Mouse (Mus musculus): ENCODE data around the gene Sdccag8. TPM values are rescaled to one million over a fixed set of nuclear protein-coding genes. Genes with fewer than 3 reads are reported as not detected.

Gene Sdccag8
- polyA plus RNA-seq, 1 experiment from 2014 or later, result 22.8 TPM

DNA sequence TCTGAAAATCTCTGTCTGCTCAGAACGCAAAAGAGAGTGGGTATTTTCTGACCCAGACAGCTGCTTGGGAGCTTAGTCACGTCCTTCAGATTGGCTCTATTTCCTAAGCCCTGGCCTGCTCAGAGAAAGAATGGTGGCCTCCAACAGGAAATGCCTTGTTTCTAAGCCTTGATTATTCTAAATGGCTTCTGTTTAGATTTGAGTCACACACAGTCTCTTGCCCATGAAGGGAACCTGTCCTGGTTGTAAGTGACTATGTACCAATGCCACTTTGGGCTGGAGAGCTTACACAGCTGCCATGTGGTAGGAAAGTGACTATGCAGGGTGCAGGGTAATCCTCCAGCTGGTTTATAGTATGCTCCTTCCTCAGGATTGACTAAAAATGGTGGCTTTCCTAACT lies 199.9 kb downstream of the Sdccag8 start:
- H3K36me3 ChIP-seq, result 0 out of 2 replicates have a peak, but pooled peaks cover 13% of the 10 kb centered on the region
- H3K27me3 ChIP-seq (ENCODE audit: low read depth, poor library complexity, severe bottlenecking), result no peaks in the 10 kb centered on the region
- no peak overlapping the region for H3K4me3 ChIP-seq
- WGBS, result 68% methylated on average over 2 of the region's 2 CpGs
- peak overlapping the region; percentile 70 for H3K27ac ChIP-seq (replicated peaks)
- H3K4me1 ChIP-seq, result peaks cover 98% of the 10 kb centered on the region
- DNase-seq (ENCODE audit: low spot score), result no peak
- no peaks in the 10 kb centered on the region for H3K9me3 ChIP-seq (replicated peaks)

DNA sequence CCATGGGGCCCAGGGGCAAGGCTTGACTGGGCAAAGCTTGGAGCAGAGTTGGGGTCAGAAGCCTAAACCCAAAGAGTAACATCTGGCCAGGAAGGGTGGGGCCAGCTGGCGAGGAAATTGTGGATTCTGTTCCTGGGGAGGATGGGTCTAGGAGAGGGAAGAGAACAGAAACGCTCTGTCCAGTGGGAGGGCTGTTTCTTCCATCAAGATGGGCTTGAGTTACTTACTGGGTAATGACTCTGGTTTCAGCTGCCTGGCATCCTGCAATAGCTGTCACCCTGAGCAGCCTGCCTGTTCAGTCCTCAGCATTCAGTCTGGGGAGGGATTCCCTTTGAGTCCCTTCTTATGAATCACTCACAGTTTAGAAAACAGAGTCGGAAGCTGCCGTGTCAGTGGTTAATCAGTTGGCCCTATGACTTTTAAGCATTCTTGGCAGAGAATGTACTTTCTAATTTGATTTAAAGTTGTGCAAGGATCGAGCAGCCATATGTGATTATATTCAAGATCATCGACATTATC lies 200.5 kb downstream of the Sdccag8 start:
- Histone ChIP-seq H3K27ac (replicated peaks) (peak overlapping the region; percentile 70), H3K36me3 (0 out of 2 replicates have a peak, but pooled peaks cover 15% of the 10 kb centered on the region), H3K4me1 (peaks cover 92% of the 10 kb centered on the region), H3K9me3 (replicated peaks) (no peaks in the 10 kb centered on the region), H3K27me3 (ENCODE audit: low read depth, poor library complexity, severe bottlenecking) (no peaks in the 10 kb centered on the region), H3K4me3 (no peak overlapping the region)
- WGBS, result 76% methylated on average over 6 of the region's 6 CpGs
- no peak for DNase-seq (ENCODE audit: low spot score)

DNA sequence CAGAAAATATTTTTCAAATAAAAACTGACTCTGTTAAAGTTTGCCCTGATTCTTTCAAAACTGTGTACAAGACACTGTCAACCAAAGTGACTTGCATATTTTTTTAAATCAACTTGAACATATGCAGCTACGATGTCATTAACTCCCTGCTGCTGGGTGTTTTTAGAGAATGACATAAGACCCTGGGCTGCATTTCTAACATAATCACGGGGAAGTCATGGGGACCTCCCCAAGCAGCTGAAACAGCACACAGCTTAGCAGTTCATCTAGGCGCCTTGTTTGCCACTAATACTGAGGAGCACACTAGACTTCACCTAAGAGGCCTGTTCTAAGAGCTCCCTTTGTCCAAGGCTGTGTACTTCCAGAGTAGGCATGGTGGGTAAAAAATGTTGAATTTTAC lies 201.5 kb downstream of the Sdccag8 start:
- 70% methylated on average over 3 of the region's 3 CpGs for WGBS
- DNase-seq (ENCODE audit: low spot score), result no peak
- Histone ChIP-seq H3K4me1 (peaks cover 85% of the 10 kb centered on the region), H3K4me3 (no peak overlapping the region), H3K9me3 (replicated peaks) (no peaks in the 10 kb centered on the region), H3K36me3 (0 out of 2 replicates have a peak, but pooled peaks cover 15% of the 10 kb centered on the region), H3K27ac (replicated peaks) (peak overlapping the region; percentile 24; the same call in 1 of the 2 replicates), H3K27me3 (ENCODE audit: low read depth, poor library complexity, severe bottlenecking) (no peaks in the 10 kb centered on the region)

DNA sequence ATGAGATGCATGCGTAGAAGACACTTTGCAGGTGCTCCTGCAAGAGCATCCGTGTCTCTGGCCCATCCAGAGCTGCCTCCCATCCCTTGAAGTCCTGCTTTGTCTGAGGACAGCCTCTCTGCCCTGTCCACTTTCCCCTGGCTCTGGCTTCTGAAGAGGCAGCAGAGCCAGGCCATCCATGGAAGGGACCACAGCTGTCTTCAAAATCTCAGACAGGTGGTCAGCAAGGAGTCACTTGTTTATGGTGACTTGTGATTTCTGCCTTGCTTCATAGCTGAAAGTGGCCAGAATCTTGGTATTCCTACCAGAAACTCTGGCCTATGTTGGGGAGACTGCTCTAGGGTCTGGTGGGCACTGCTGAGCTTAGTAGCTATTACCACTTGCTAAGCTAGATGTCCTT lies 202.3 kb downstream of the Sdccag8 start:
- 93% methylated on average over 2 of the region's 2 CpGs for WGBS
- Histone ChIP-seq H3K27me3 (ENCODE audit: low read depth, poor library complexity, severe bottlenecking) (no peaks in the 10 kb centered on the region), H3K4me1 (peaks cover 79% of the 10 kb centered on the region), H3K4me3 (no peak overlapping the region), H3K27ac (replicated peaks) (peak overlapping the region; percentile 24; the same call in 1 of the 2 replicates), H3K9me3 (replicated peaks) (no peaks in the 10 kb centered on the region), H3K36me3 (0 out of 2 replicates have a peak, but pooled peaks cover 15% of the 10 kb centered on the region)
- no peak for DNase-seq (ENCODE audit: low spot score)

DNA sequence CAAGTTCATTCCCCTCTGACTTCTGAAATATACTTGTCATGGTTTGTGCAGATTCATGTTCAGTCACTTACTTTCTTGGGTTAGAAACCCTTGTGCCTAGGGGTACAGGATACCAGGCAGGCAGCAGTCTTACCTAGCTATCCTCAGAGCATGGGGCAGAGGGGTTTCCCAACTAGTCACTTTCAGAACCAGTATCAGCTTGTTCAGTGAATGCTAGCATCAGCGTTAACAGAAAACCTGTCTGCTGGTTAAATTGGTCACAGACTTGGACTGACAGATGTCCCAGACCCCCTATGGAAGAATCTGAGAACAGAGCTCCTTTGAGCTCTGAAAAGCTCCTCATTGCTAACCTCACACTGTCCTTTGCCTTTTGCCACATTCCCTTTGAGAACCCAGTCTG lies 204.3 kb downstream of the Sdccag8 start:
- Histone ChIP-seq H3K27me3 (ENCODE audit: low read depth, poor library complexity, severe bottlenecking) (no peaks in the 10 kb centered on the region), H3K9me3 (replicated peaks) (no peaks in the 10 kb centered on the region), H3K4me3 (no peak overlapping the region), H3K36me3 (peaks cover 33% of the 10 kb centered on the region), H3K4me1 (peaks cover 58% of the 10 kb centered on the region), H3K27ac (replicated peaks) (peak overlapping the region; percentile 64)
- 94% methylated on average over 1 of the region's 1 CpGs for WGBS
- DNase-seq (ENCODE audit: low spot score), result no peak

DNA sequence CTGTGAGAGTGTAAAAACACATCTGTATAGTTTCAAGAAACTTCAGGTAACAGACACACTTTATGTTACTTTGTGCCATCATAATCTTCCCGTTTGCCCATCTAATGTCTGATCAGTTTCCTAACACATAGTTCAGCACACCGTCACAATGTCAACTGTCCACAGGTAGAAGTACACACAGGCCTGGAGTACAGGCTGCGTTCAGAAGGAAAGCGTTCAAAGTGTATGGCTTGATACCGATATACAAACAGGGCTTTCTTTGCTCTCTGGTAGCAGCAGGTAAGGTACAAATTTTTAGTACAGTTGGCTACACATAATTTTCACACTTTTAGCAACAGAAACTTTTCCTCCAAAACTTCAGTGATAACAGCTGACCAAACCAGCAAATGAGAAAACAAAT lies 205.2 kb downstream of the Sdccag8 start:
- no peak overlapping the region for H3K27ac ChIP-seq (replicated peaks)
- no peak overlapping the region for H3K4me3 ChIP-seq
- H3K4me1 ChIP-seq, result peaks cover 49% of the 10 kb centered on the region
- DNase-seq (ENCODE audit: low spot score), result no peak
- peaks cover 41% of the 10 kb centered on the region for H3K36me3 ChIP-seq
- WGBS, result 93% methylated on average over 5 of the region's 5 CpGs
- no peaks in the 10 kb centered on the region for H3K27me3 ChIP-seq (ENCODE audit: low read depth, poor library complexity, severe bottlenecking)
- H3K9me3 ChIP-seq (replicated peaks), result no peaks in the 10 kb centered on the region

DNA sequence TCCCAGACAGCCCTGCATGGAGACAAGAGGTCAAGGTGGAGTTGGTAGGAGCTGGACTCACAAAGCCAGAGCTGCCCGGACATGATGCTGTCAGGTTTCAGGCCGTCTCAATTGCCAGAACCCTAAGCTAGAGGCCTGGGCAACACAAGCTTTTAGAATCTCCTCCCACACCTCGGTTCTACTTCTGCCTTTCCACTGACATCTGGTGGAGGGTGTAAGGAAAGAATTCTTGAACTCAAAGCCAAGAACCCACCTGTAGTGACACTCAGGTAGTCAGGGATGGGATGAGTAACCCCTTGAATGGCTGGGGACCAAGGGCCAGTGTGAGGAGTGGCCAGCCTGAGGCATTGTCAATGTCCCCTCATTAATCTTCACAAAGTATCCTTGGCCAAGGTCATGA lies 208.3 kb downstream of the Sdccag8 start:
- no peak for DNase-seq (ENCODE audit: low spot score)
- H3K36me3 ChIP-seq, result peaks cover 50% of the 10 kb centered on the region
- H3K27ac ChIP-seq (replicated peaks), result no peak overlapping the region
- H3K27me3 ChIP-seq (ENCODE audit: low read depth, poor library complexity, severe bottlenecking), result no peaks in the 10 kb centered on the region
- H3K4me1 ChIP-seq, result peaks cover 20% of the 10 kb centered on the region
- no peaks in the 10 kb centered on the region for H3K9me3 ChIP-seq (replicated peaks)
- WGBS, result 72% methylated on average over 3 of the region's 3 CpGs
- H3K4me3 ChIP-seq, result no peak overlapping the region

DNA sequence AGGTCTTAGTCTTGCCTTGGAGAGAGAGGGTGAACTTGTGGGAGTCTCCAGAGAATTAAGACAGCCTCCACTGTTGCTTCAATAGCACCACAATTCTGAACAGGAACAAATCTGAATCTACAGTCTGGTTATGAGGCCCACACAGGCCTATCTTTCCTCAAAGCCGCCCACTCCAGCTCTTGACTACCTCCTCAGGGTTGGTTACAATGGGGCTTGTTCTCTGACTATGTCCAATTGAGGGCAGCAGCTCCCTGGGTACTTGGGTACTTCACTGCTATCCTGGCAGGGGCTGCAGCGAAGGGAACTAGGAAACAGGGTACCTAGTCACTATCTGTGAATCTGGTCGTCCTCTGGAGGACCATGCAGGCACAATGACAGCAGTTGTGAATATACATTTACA lies 213.2 kb downstream of the Sdccag8 start:
- DNase-seq (ENCODE audit: low spot score), result no peak
- H3K27me3 ChIP-seq (ENCODE audit: low read depth, poor library complexity, severe bottlenecking), result no peaks in the 10 kb centered on the region
- H3K9me3 ChIP-seq (replicated peaks), result no peaks in the 10 kb centered on the region
- no peak overlapping the region for H3K27ac ChIP-seq (replicated peaks)
- H3K36me3 ChIP-seq, result peaks cover 56% of the 10 kb centered on the region
- 89% methylated on average over 3 of the region's 3 CpGs for WGBS
- peaks cover 3% of the 10 kb centered on the region; the same call in 1 of the 2 replicates for H3K4me1 ChIP-seq
- H3K4me3 ChIP-seq, result no peak overlapping the region

DNA sequence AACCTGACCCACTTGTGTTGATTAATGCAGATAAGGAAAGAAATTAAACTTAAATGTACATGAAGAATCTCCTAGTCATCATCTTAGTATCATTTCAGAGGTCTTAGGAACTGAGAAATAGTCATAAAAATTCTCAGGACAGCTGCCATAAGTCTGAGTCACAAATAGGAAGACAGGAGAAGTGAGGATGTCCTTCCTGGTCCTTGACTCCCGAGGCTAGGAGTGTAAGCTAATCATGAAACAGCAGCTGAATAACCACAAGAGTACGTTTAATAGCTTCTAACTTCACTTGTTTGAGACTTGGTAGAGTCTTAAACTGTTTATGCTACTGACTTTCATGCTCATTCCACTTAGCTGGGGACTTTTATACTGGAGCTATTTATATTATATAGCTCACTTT lies 214.6 kb downstream of the Sdccag8 start:
- H3K27ac ChIP-seq (replicated peaks), result no peak overlapping the region
- H3K4me1 ChIP-seq, result peaks cover 6% of the 10 kb centered on the region; the same call in 1 of the 2 replicates
- WGBS, result 88% methylated on average over 2 of the region's 2 CpGs
- H3K36me3 ChIP-seq, result peaks cover 45% of the 10 kb centered on the region
- DNase-seq (ENCODE audit: low spot score), result no peak
- H3K4me3 ChIP-seq, result no peak overlapping the region
- no peaks in the 10 kb centered on the region for H3K9me3 ChIP-seq (replicated peaks)
- H3K27me3 ChIP-seq (ENCODE audit: low read depth, poor library complexity, severe bottlenecking), result no peaks in the 10 kb centered on the region

DNA sequence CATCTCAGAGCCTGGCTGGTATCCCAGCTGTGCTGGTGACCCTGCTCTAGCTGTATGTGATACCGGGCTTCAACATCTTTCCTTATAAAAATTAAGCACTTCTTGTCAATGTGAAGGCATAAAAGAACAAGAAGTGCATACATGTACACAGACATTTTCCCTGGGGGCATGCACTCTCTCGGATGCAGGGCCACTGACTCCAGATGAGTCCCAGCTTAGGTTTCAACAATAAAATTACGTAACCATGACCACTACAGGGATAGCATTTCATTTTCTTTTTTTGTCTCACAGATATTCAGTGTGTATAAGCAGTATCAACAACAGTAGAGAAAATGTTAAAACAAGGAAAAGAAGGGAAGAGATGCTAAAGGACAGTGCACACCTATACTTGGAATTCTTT lies 216.2 kb downstream of the Sdccag8 start:
- no peaks in the 10 kb centered on the region for H3K27me3 ChIP-seq (ENCODE audit: low read depth, poor library complexity, severe bottlenecking)
- peaks cover 39% of the 10 kb centered on the region for H3K36me3 ChIP-seq
- no peak overlapping the region for H3K27ac ChIP-seq (replicated peaks)
- H3K4me3 ChIP-seq, result no peak overlapping the region
- no peak for DNase-seq (ENCODE audit: low spot score)
- 90% methylated on average over 3 of the region's 3 CpGs for WGBS
- no peaks in the 10 kb centered on the region for H3K9me3 ChIP-seq (replicated peaks)
- peaks cover 6% of the 10 kb centered on the region; the same call in 1 of the 2 replicates for H3K4me1 ChIP-seq

DNA sequence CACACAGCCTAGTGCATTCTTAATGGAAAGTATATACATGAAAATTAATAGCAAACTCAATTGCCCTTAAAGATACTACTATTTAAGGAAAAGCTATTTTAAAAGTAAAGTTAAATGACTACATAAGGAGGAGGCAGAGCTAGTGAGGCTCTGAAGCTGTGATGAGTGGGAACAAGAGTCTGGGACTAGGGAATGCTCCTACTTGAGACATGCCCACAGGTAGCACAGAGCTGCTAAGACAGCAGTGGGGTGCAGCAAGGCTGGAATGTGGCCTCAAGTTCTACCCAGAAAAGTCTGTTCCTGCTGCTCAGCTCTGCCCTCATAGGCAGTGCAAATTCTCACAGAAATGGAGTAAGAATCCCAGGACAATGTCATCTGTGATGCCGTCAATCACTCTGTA lies 216.7 kb downstream of the Sdccag8 start:
- no peak overlapping the region for H3K27ac ChIP-seq (replicated peaks)
- no peaks in the 10 kb centered on the region for H3K9me3 ChIP-seq (replicated peaks)
- WGBS, result 98% methylated on average over 1 of the region's 1 CpGs

DNA sequence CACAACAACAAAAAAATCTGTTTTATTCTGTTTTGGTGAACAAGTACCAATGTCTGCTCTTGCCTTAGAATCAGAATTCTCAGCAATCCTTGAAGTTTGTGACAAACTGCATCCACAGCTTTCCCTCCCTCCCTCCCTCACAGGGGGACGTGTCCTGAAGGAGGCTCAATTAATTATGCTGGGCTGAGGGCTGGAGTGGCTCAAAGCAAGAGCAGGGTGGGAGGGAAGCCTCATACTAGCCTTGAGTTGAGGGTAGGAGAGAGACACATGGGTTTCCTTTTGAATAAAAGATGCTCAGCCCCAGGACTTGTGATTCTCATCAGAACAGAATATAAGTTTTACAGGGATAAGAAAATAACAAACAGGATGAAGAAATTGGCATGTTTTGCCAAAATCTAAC lies 217.8 kb downstream of the Sdccag8 start:
- WGBS, result 13% methylated on average over 1 of the region's 1 CpGs
- no peaks in the 10 kb centered on the region for H3K27me3 ChIP-seq (ENCODE audit: low read depth, poor library complexity, severe bottlenecking)
- no peak overlapping the region for H3K4me3 ChIP-seq
- peaks cover 6% of the 10 kb centered on the region; the same call in 1 of the 2 replicates for H3K4me1 ChIP-seq
- no peaks in the 10 kb centered on the region for H3K9me3 ChIP-seq (replicated peaks)
- H3K27ac ChIP-seq (replicated peaks), result no peak overlapping the region
- H3K36me3 ChIP-seq, result peaks cover 39% of the 10 kb centered on the region
- no peak for DNase-seq (ENCODE audit: low spot score)

More for the DNA sequence above, 216.7 kb downstream of the Sdccag8 start:
- Histone ChIP-seq H3K27me3 (ENCODE audit: low read depth, poor library complexity, severe bottlenecking) (no peaks in the 10 kb centered on the region), H3K4me1 (peaks cover 6% of the 10 kb centered on the region; the same call in 1 of the 2 replicates), H3K36me3 (peaks cover 39% of the 10 kb centered on the region), H3K4me3 (no peak overlapping the region)
- DNase-seq (ENCODE audit: low spot score), result no peak

DNA sequence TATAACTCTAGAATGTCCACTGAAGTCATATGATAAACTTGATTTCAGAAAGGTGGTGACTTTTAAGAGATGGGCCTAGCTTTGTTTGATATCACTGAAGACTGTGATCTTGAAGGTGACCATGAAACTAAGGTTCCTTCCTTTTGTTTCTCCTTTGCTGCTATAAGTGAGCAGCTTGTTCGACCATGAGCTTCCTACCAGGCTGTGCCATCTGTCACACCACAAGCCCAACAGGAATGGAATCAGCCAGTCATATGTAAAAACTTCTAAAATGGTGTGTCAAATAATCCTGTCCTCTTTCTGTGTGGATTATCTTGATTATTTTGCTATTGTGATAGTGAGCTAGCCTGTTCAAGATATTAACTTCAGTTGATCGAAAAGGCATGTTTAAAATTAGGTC lies 221.0 kb downstream of the Sdccag8 start:
- DNase-seq (ENCODE audit: low spot score), result no peak
- Histone ChIP-seq H3K9me3 (replicated peaks) (no peaks in the 10 kb centered on the region), H3K36me3 (peaks cover 22% of the 10 kb centered on the region), H3K4me3 (no peak overlapping the region), H3K4me1 (peaks cover 22% of the 10 kb centered on the region), H3K27me3 (ENCODE audit: low read depth, poor library complexity, severe bottlenecking) (no peaks in the 10 kb centered on the region), H3K27ac (replicated peaks) (no peak overlapping the region)
- WGBS, result 88% methylated on average over 2 of the region's 2 CpGs

Data from midbrain, embryonic 10.5 days (tissue).